Mouse (Mus musculus): ENCODE data around the gene H2afv. TPM values are rescaled to one million over a fixed set of nuclear protein-coding genes. Genes with fewer than 3 reads are reported as not detected.
A peak's percentile ranks its signal among the peaks of the same experiment; 100 is the strongest.

Gene H2afv
- total RNA-seq, 2 experiments from 2014 or later: 73.1 to 82.9 TPM

DNA sequence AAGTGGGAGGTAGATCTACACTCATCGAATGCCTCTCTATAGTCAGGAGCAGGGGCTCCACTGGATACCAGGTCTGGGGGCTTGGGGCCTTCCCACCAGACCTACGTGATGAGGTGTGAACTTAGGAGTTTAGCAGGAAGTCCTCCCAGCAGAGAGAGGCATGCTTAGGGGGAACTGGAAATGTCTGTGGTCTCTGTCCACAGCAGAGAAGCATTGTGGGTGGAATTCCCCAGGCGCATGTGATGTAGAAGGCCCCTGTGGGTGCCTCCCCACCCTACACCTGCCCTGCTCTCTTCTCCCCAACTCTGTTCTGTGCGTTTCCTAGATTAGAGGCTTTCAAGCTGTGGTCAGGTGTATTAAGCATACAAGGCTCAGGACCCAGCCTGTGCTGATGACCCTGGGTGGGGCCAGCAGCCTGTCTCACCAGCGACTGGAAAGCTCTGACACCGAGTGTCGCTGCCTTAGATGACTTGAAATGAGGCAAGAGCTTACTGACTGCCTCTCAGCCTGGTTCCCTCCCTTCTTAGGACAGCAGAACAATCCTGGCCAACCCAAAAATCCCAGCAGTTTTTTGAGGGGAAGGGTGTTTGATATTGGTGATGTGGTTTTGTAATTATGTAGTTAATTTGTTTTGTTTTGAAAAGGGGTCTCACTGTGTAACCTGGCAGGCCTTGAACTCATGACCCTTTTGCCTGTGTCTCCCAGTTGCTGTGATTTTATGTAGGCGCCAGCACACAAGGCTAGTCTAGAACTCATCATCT lies 52.5 kb downstream of the H2afv start:
- DNase-seq: no peak
- intact Hi-C loops (cut with DNase I): no loop called here

DNA sequence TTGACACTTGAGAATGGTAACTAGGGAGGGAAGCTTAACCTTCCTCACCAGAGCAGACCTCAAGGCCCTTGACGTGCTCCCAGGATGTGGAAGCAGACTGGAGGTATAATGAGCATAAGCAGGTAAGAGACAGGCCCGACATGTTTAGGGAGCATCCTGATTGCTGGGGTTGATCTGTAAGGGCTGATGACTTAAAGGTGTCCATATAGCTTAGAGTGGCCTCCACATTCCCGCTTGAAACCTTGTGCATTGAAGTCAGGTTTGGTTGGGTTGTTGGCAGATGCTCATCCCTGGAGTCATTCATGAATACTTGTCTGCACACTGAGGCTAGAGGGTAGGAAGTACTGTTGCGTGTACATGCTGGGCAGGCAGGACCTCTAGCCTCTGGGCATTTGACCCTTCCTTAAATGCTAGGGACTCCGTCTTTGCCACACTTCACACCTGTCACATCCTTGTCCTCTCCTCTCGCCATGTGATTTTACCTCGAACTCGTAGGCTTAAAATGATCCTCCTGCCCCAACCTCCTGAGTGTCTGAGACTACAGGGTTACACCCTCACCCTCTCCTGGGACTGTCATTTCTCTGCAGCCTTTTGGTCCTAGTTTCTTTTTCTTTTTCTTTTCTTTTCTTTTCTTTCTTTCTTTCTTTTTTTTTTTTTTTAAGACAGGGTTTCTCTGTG lies 53.7 kb downstream of the H2afv start:
- intact Hi-C loops (cut with DNase I): no loop called here
- DNase-seq: no peak

DNA sequence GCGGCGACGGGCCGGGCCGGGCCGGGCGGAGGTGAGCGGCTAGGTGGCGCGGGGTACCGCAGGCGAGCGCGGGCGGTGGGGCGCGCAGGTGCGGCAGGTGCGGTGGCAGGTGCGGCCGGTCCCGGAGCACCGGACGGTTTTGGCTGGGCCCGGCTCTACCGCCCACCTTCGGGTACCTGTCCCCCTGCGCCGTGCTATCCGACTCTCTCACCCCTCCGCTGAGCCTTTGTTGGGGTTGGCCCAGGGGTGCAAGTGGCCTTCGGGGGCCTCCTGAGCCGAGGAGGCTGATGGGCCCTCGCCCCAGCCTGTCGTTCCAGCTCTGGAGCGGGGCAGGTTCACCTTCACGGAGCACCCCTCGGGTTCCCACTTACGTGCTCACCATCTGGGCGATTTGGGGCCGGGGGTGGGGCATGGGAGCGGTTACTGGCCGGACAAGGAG lies 54.7 kb downstream of the H2afv start:
- intact Hi-C loops (cut with DNase I): no loop called here
- DNase-seq: peak; percentile 32 to 46

DNA sequence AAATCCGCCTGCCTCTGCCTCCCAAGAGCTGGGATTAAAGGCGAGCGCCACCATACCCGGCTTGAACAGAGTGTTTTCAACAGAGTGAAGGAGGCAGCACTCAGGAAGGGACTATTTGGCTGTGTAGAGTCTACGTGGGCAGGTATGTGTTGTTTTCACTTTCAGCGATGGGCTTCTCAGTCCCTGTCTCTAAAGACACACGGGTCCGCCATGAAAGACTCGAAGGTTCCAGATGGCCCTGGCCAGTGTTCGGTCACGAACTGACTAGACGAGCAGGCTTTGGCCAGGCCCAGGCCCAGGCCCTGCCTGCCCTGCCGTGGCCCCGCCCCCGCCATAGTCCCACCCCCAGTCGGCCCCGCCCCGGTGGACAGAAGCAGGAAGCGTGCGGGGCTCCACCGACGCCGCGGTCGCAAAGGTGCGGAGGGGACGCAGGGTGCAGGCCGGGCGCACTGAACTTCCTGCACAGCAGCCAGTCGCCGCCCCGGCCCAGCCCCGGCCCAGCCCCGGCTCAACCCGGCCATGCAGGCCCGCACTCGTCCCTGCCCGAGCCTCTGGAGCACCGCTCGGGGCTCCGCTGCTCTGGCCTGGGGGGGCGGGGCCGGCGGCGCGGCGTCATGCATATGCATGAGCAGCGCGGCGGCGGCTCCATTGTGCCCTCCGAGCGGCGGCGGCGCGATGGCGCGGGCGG lies 55.4 kb downstream of the H2afv start, which contains the start of gene Zmiz2:
TSS of gene Zmiz2 (plus strand) at position 349 of the 688 bp plus-strand sequence.
- intact Hi-C loops (cut with DNase I): no loop called here
- peak; percentile 96 to 97 for DNase-seq

DNA sequence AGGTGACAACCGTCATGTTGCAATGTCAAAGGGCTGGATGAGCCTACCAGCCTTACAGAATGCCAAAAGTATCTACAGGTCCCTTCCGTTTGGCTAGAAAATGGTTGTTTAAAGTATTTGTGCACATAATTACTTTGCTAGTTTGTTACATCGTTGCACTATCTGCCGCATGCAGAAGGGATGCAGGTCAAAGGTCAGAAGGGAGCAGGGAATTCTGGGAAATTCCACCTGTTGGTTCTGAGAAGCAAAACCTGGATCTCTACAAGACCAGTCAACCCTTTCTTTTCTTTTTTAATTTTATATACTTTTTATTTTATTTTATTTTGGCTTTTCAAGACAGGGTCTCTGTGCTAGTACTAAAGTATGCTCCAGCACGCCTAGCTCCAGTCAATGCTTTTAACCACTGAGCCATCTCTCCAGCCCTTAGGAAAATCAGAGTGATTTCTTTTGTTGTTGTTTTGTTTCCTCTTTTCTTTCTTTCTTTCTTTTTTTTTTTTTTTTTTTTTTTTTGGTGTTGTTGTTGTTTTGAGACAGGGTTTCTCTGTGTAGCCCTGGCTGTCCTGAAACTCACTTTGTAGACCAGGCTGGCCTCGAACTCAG lies 56.0 kb downstream of the H2afv start:
- no peak for DNase-seq
- intact Hi-C loops (cut with DNase I): no loop called here

DNA sequence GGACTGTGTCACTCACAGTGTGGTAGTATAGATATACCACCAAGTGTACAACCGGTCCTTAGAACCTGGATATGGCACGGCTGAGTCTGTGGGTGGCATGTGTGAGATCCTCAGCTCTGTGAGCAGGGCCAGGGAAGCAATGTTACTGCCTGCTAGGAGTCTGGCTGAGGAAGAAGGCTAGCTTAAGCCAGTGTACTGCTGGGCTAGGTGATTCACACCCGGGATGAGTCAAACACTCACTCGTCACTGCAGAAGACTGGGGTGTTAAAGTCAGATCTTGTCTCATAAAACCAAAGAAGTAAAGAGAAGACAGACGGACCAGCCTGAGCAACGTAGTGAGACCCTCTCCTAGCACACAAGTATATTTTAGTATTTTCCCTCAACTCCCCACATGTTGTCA lies 63.3 kb downstream of the H2afv start:
- intact Hi-C loops (cut with DNase I): no loop called here
- DNase-seq: no peak

Small RNAs within 50 kb of the gene (microRNA-seq; reads per million reads assigned to microRNA genes)
- gene Gm22123 (0 to 0.35 reads per million in 2 experiments), gene Mir7651 (0.71 to 1.0 reads per million in 2 experiments)

Other genes starting within 250 kb of the H2afv start
- under 1 TPM in 1 of 2 experiments, not detected in 1; 0.26 TPM for gene A730071L15Rik, start 244.4 kb downstream of the H2afv start, total RNA-seq (2021)
- 10 to 100 TPM; 65.7 to 68.2 TPM for gene Nudcd3, start 244.0 kb downstream of the H2afv start, total RNA-seq (2021)
- not detected for gene Npc1l1, start 214.3 kb downstream of the H2afv start, total RNA-seq (2021)
- gene Ddx56, start 176.7 kb downstream of the H2afv start, total RNA-seq (2021): 10 to 100 TPM; 33.3 to 34.4 TPM
- 10 to 100 TPM; 78.1 to 82.9 TPM for gene Tmed4, start 169.6 kb downstream of the H2afv start, total RNA-seq (2021)
- 1,000 to 10,000 TPM; 1,296 to 1,304 TPM for gene Ogdh, start 152.8 kb downstream of the H2afv start, total RNA-seq (2021)
- gene Zmiz2, start 55.4 kb downstream of the H2afv start, total RNA-seq (2021): 10 to 100 TPM; 43.2 to 44.3 TPM
- 100 to 1,000 TPM; 943 to 992 TPM for gene Ppia, start 29.0 kb downstream of the H2afv start, total RNA-seq (2021)
- 10 to 100 TPM; 70.5 to 74.0 TPM for gene Purb, start 31.5 kb upstream of the H2afv start, total RNA-seq (2021)
- 1 to 10 TPM; 1.4 to 1.6 TPM for gene Myo1g, start 76.5 kb upstream of the H2afv start, total RNA-seq (2021)
- 10 to 100 TPM; 28.3 to 29.6 TPM for gene Ccm2, start 102.4 kb upstream of the H2afv start, total RNA-seq (2021)
- 1 to 10 TPM in 1 of 2 experiments, under 1 TPM in 1; 0.60 to 1.1 TPM for gene Nacad, start 161.6 kb upstream of the H2afv start, total RNA-seq (2021)
- 100 to 1,000 TPM; 103 to 106 TPM for gene Tbrg4, start 181.6 kb upstream of the H2afv start, total RNA-seq (2021)
- gene Wap, start 194.2 kb upstream of the H2afv start, total RNA-seq (2021): not detected
- gene Ramp3, start 214.1 kb upstream of the H2afv start, total RNA-seq (2021): 1 to 10 TPM; 4.7 to 5.4 TPM

Data from heart, postnatal 10 days (tissue).